Mouse (Mus musculus) urinary bladder, postnatal 25 days (tissue): ENCODE results near the gene Tubd1.

Experiments
- DNase-seq: peaks from one replicate; pipeline ENCODE4 v3.0.0; 2022; ENCODE audit warnings: low spot score

Tubd1 gene

GRCm38 (mm10) chr11:86599378-86600208 is 54.8 kb downstream of the Tubd1 start:
- no peak for DNase-seq

DNA sequence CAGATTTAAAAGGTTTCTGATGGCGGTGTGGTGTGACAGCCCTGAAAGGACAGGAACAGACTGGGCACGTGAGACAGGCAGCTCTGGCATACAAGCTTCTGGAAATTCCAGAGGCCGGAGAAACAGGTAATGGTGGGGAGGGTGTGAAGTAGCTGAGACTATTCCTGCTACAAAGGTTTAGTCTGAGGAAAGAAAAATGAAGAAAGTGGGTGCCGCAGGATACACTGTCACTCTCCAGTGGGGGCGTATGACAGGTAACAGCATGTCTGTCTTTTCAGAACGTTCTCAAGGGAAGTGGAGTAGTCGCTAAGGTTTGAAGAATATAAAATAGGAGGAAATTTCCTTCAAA is 55.4 kb downstream of the Tubd1 start:
- DNase-seq, result no peak

DNA sequence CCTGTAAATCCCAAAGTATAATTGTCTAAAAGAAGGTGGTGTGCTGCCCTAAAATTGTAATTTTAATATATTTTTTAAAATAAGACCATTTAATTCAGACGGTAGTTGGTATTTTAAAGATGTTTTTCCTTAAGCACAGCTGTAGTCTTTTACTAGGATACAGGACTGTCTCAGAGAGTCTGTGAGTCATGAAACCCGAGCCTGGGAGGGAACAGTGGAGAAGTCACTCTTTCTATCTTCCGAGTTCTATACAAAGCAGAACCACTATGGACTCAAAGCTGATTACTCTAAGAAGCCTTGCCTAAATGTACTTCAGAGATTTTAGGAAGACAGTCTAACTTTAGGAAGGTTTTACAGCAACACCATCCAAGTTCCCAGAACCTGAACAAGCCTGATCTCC is 57.3 kb downstream of the Tubd1 start:
- DNase-seq, result no peak

- DNase-seq, result no peak
Observed at GRCm38 (mm10) chr11:86603719-86604118, 58.9 kb downstream of the Tubd1 start.

DNA sequence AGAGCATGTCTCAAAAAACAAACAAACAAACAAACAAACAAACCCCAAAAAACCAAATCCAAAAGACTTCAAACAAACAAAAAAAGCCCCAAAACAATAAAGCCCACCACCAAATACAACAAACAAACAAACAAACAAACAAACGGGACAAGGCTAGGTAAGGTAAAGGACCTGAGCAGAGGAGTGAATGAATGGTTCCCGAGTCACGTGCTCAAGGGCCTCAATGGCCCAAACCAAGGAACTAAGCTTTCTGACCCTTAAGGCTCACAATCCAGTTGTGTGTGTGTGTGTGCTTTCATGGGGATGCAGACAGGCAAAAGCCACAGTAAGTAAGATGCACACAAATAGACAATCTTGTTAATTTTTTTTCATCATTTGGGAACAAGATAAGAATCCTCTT is 59.5 kb downstream of the Tubd1 start:
- DNase-seq, result no peak

DNA sequence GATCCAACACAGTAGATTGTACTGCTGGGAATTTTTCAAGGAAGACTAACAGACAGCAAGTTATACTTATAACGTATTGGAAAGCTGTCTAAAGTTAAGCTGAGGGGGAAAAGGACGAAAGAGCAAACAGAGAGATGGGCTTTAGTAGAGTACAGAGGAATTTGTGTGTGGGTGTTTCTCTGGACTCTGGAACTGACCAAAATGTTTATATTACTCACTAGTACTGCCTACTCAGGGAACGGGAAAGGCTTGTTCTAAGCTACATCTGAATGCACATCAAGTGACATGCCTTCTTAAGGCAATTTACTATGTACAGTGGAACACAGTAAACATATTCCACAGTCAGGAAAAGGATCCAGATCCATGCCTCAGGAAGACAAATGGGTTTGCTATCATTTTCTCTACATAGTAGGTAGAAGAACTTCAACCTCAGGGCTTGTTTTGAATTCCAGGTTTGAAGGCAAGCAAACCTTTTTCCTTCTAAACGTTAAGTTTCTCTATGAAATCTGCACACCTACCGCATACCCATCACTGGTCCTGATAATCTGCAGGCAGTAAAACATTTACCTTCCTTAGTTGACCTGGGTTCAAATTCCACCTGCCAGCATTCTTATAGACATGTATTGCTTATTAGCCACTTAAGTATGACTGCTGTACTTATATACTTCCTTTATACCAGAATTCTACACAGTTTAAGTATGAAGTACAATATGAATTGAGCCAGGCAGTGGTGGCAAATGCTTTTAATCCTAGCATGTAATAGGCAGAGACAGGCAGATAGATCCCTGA is 60.1 kb downstream of the Tubd1 start:
- no peak for DNase-seq

GRCm38 (mm10) chr11:86606621-86607339 is 62.0 kb downstream of the Tubd1 start:
- DNase-seq, result no peak

- DNase-seq, result no peak
Observed at GRCm38 (mm10) chr11:86607808-86608350, 63.1 kb downstream of the Tubd1 start.

- DNase-seq, result no peak
Observed at GRCm38 (mm10) chr11:86610239-86610638, 65.4 kb downstream of the Tubd1 start.

GRCm38 (mm10) chr11:86611991-86612390 is 67.2 kb downstream of the Tubd1 start:
- no peak for DNase-seq

GRCm38 (mm10) chr11:86614056-86614530 is 69.3 kb downstream of the Tubd1 start:
- DNase-seq, result no peak

DNA sequence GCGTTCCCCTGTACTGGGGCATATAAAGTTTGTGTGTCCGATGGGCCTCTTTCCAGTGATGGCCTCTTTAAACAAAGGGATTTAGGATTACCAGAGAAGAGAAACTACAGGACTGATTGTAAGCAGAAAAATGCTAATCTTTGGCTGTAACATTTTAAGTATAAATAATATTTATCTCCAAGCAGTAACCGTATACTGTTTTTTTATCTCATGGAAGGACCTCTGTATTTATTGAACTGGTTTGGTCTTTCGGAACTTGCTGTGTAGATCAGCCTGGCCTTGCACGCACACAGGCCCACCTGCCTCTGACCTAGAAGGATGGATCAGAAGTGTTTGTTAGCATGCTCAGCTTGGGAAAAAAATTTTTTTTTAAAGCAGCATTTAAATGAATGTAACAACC is 69.8 kb downstream of the Tubd1 start:
- no peak for DNase-seq
